Mouse (Mus musculus): ENCODE data around the gene Phf20. TPM values are rescaled to one million over a fixed set of nuclear protein-coding genes. Genes with fewer than 3 reads are reported as not detected.

Phf20 gene
- 69.4 TPM for polyA plus RNA-seq (2017; shearing (Covaris generic))

DNA sequence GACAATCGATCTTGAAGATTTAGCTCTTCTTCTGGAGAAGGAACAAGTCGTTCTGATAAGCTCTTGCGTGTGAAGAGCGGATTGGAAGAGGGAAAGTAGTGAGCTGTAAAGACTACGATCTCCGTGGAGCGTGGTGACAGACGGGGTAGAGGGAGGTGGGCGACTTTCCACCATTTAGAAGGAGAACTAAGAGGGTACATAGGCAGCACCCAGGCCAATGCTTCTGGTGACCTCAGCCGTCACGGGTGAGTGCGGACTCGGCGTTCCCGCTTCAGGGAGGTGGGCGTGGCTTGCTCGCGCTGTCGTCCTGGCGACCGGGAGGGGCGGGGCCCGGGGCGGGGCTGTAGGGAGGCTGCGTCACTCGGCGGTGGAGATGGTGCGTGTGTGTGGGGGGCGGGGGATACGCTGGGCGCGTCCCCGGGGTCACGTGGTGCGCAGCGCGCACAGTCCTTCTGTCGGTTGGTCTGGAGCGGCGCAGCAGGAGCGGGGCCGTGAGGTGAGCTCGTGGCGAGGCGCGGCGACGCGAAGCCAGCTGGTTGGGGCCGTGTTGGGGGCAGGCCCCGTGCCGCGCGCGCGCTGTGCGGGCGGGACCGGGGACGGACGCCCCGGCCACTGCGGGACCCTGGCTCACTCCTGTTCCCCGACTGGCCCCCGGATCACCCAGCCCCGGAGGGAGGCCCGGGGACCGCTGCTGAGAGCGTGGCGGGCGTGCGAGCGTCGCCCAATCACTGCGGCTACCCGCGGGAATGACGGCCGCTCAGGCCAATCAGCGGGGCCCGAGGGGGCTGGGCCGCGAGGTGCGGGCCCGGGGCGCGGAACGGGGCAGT, at the start of gene Phf20:
Gene Phf20 (plus strand): TSS at position 165 of the 827 bp plus-strand sequence.

DNA sequence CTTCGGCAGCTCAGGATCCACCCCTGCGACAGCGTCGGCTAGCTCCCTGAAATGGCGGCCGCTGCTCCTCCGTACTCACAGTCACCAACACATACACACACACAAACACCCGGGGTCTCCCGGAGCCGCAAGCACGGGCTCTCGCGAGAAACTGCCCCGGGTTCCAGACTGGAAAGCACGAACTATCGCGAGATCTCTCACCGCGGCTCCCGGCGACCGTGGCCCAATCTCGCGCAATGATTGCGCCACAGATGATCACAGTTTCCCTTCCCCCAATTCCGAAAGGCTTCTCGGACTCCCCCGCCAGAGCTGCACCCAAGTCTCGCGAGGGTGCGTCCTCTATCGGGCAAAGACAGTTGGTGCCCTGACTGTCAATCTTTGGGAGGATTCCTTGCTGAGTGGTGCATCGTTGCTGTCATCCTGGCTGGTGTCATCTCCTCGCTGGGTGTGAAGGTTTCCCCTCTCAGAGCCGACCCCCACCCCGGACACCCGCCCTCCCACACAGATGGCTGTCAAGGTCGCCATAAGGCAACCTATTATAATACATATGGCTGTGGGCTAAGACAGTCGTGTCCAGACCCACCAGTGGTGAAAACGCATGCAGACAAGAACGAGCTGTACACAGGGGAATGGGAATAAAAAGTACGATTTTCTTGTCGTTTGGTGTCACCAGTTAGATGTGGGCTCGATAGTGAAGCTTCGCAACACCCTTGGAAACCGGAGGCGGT, 16.0 kb upstream of the Phf20 start, which contains the start of gene Rbm39:
Gene Rbm39 (minus strand): TSS at position 145 of the 728 bp plus-strand sequence.

DNA sequence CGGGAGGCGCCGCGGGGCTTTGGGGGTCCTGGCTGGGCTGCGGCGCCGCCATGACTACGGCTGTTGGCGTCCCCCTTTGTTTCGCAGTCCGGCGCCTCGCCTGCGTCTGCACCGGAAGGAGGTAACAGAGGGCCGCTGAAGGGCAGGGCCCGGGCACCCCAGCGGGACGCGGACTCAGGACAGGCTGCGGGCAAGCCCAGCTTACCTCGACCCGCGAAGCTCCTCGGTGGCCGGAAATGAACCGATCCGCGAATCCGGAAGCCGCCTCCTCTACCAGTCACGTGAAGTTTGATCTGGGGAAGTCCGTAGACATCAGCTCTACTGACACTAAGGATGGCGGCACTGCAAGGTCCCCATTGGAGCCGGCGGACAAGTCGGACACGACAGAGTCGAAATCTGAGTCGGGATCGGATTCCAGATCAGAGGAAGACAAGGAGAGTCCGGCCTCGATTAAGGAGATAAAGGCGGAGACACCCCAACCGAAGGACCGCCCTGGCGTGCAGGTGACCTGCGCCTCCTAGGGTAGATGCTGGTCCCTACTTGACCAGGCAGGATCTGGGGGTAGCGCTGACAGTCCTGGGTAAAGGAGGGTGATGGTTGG, 116.1 kb downstream of the Phf20 start, which contains the start of the genes Cnbd2 and Scand1:
Gene Cnbd2 (plus strand): TSS at position 3 of the 601 bp plus-strand sequence.
Gene Scand1 (minus strand): TSS at position 408 of the 601 bp plus-strand sequence.

Other genes with a start within 250 kb of the Phf20 start
- 26.3 TPM for gene Cep250, start 240.0 kb upstream of the Phf20 start, polyA plus RNA-seq (2017; shearing (Covaris generic))
- 0.96 TPM for gene 6430550D23Rik, start 188.5 kb upstream of the Phf20 start, polyA plus RNA-seq (2017; shearing (Covaris generic))
- gene Ergic3, start 188.4 kb upstream of the Phf20 start, polyA plus RNA-seq (2017; shearing (Covaris generic)), result 72.0 TPM
- not detected for gene Fer1l4, start 143.5 kb upstream of the Phf20 start, polyA plus RNA-seq (2017; shearing (Covaris generic))
- gene Spag4, start 131.3 kb upstream of the Phf20 start, polyA plus RNA-seq (2017; shearing (Covaris generic)), result 6.3 TPM
- 63.6 TPM for gene Cpne1, start 84.5 kb upstream of the Phf20 start, polyA plus RNA-seq (2017; shearing (Covaris generic))
- gene Rbm12, start 84.5 kb upstream of the Phf20 start, polyA plus RNA-seq (2017; shearing (Covaris generic)), result 39.3 TPM
- 25.5 TPM for gene Gm28036, start 69.4 kb upstream of the Phf20 start, polyA plus RNA-seq (2017; shearing (Covaris generic))
- 134 TPM for gene Romo1, start 52.4 kb upstream of the Phf20 start, polyA plus RNA-seq (2017; shearing (Covaris generic))
- 32.2 TPM for gene Nfs1, start 52.3 kb upstream of the Phf20 start, polyA plus RNA-seq (2017; shearing (Covaris generic))
- gene Rbm39, start 16.2 kb upstream of the Phf20 start, polyA plus RNA-seq (2017; shearing (Covaris generic)), result 1,717 TPM
- gene Cnbd2, start 115.8 kb downstream of the Phf20 start, polyA plus RNA-seq (2017; shearing (Covaris generic)), result 7.9 TPM
- 88.9 TPM for gene Scand1, start 116.2 kb downstream of the Phf20 start, polyA plus RNA-seq (2017; shearing (Covaris generic))
- 0.20 TPM for gene Epb41l1, start 224.4 kb downstream of the Phf20 start, polyA plus RNA-seq (2017; shearing (Covaris generic))

Measured in effector memory CD4-positive, alpha-beta T cell, adult 7 months (primary cell).